Mouse (Mus musculus) ovary, postnatal 36 days (tissue): ENCODE measurements around the gene Srsy.
"Not testable (repeated sequence)": the region's sequence is repeated elsewhere in the genome, so short reads cannot be mapped to it uniquely, and the experiment has no call there.

Source experiments
- DNase-seq: peaks from one replicate; pipeline ENCODE4 v3.0.0; 2022; ENCODE audit warnings: low spot score, mixed read lengths

Gene Srsy

GRCm38 (mm10) chrY:17937230-17937629 lies at the start of gene Srsy:
TSS of gene Srsy (minus strand) at chrY:17937330.
- not testable (repeated sequence) for DNase-seq
